Mouse (Mus musculus) G1E (cell line): ENCODE measurements around the gene Zcchc7. TPM values are rescaled to one million over a fixed set of nuclear protein-coding genes. Genes with fewer than 3 reads are reported as not detected.
"Not testable (repeated sequence)": the region's sequence is repeated elsewhere in the genome, so short reads cannot be mapped to it uniquely, and the experiment has no call there.

Experiments used
- ATAC-seq: 2 replicates; pipeline ENCODE4 v1.8.0; 2016; ENCODE audit warnings: mild to moderate bottlenecking; ENCODE audit not compliant: insufficient number of reproducible peaks, poor library complexity, low FRiP score, severe bottlenecking; ENCODE audit errors: extremely low read depth
- DNase-seq: peaks from one replicate; pipeline ENCODE4 v3.0.0; 2012; ENCODE audit warnings: low spot score
- H3K27me3 ChIP-seq: 2 replicates; pipeline ENCODE4 v1.6.1; 2012; ENCODE audit warnings: mild to moderate bottlenecking, low read length, inconsistent platforms; ENCODE audit not compliant: insufficient read depth
- H3K36me3 ChIP-seq: replicated peaks from 2 replicates; pipeline ENCODE3; 2012; ENCODE audit warnings: mild to moderate bottlenecking, inconsistent platforms
- H3K4me1 ChIP-seq: 2 replicates; pipeline ENCODE4 v1.6.1; 2012; ENCODE audit warnings: low read depth, low read length, inconsistent platforms, mixed read lengths; ENCODE audit not compliant: insufficient read depth
- H3K4me3 ChIP-seq: 2 replicates; pipeline ENCODE4 v1.5.1; 2012; ENCODE audit warnings: low read depth, mild to moderate bottlenecking, inconsistent platforms, low read length, moderate library complexity, mixed read lengths
- H3K9me3 ChIP-seq: replicated peaks from 2 replicates; pipeline ENCODE4 v1.6.1; 2012; ENCODE audit warnings: inconsistent platforms
- CTCF ChIP-seq: IDR thresholded peaks from 2 replicates; pipeline ENCODE4 v1.5.1; 2012; ENCODE audit warnings: low read depth, low read length, inconsistent platforms, mixed read lengths
- GATA1 ChIP-seq: IDR thresholded peaks from 2 replicates; pipeline ENCODE4 v1.6.1; 2012; ENCODE audit warnings: borderline replicate concordance, low read length, inconsistent platforms, mixed read lengths
- GATA2 ChIP-seq: IDR thresholded peaks from 2 replicates; pipeline ENCODE4 v1.6.1; 2012; ENCODE audit warnings: low read depth, low read length, inconsistent platforms, borderline replicate concordance
- POLR2AphosphoS5 ChIP-seq: IDR thresholded peaks from 2 replicates; pipeline ENCODE4 v1.6.1; 2012; ENCODE audit warnings: low read depth, low read length, inconsistent platforms; ENCODE audit not compliant: insufficient replicate concordance
- TAL1 ChIP-seq: conservative IDR thresholded peaks from 2 replicates; pipeline ENCODE4 v1.6.1; 2012; ENCODE audit warnings: low read depth, low read length, inconsistent platforms, mixed read lengths
- polyA plus RNA-seq: library from polyadenylated mRNA; stranded (reverse); fragments of >175 nt; gene quantifications from 2 replicates; pipeline ENCODE4 v1.2.3, GENCODE M21; 2012
- total RNA-seq, 2 experiments: library from RNA; stranded (forward) in 1 of 2; stranded (reverse) in 1 of 2; fragments of 200-1000 nt in 1 of 2; fragments of >200 nt in 1 of 2; fragmentation: Nextera tagmentation in 1 of 2; gene quantifications; 2 replicates each; pipeline ENCODE4 v1.2.3; 2014 to 2017

The Zcchc7 gene
- total and polyA plus RNA-seq, 3 experiments = 28.6 to 129 (median 61.3) TPM

GRCm38 (mm10) chr4:44756134-44756951 lies 666 bp downstream of the Zcchc7 start:
- no peak for TF ChIP-seq CTCF
- no peak for TF ChIP-seq GATA2
- TF ChIP-seq POLR2AphosphoS5 = no peak
- TF ChIP-seq GATA1 = no peak
- Histone ChIP-seq H3K4me1 (peaks cover 16% of the 10 kb centered on the region), H3K9me3 (no peaks in the 10 kb centered on the region), H3K4me3 (peak overlapping the region; percentile 100), H3K27me3 (peaks cover 10% of the 10 kb centered on the region), H3K36me3 (peaks cover 7% of the 10 kb centered on the region)
- peak; percentile 92 for ATAC-seq
- peak; percentile 82 for DNase-seq

- not testable (repeated sequence) for H3K9me3 ChIP-seq, H3K27me3 ChIP-seq, ATAC-seq, DNase-seq
- H3K4me3 ChIP-seq = peak overlapping the region; percentile 100
- peaks cover 15% of the 10 kb centered on the region for H3K36me3 ChIP-seq
- H3K4me1 ChIP-seq = peaks cover 16% of the 10 kb centered on the region
Measured at GRCm38 (mm10) chr4:44757131-44757530, 1.5 kb downstream of the Zcchc7 start.

GRCm38 (mm10) chr4:44774890-44775289 lies 19.2 kb downstream of the Zcchc7 start:
- H3K4me1 ChIP-seq = peaks cover 4% of the 10 kb centered on the region; the same call in 1 of the 2 replicates
- peaks cover 22% of the 10 kb centered on the region for H3K36me3 ChIP-seq
- no peak for TF ChIP-seq POLR2AphosphoS5
- H3K4me3 ChIP-seq = no peak overlapping the region
- ATAC-seq = no peak
- DNase-seq = no peak
- no peaks in the 10 kb centered on the region for H3K27me3 ChIP-seq
- no peaks in the 10 kb centered on the region for H3K9me3 ChIP-seq

- Histone ChIP-seq H3K9me3 (no peaks in the 10 kb centered on the region), H3K36me3 (peaks cover 14% of the 10 kb centered on the region), H3K27me3 (no peaks in the 10 kb centered on the region), H3K4me3 (no peak overlapping the region), H3K4me1 (peaks cover 11% of the 10 kb centered on the region)
- DNase-seq (no peak), ATAC-seq (no peak)
- TF ChIP-seq POLR2AphosphoS5 (no peak), GATA2 (no peak)
Measured at GRCm38 (mm10) chr4:44776651-44777050, 21.0 kb downstream of the Zcchc7 start.

- Histone ChIP-seq H3K4me1 (peaks cover 9% of the 10 kb centered on the region), H3K9me3 (no peaks in the 10 kb centered on the region), H3K36me3 (peaks cover 14% of the 10 kb centered on the region), H3K4me3 (no peak overlapping the region), H3K27me3 (no peaks in the 10 kb centered on the region)
- DNase-seq = no peak
- no peak for TF ChIP-seq POLR2AphosphoS5
- TF ChIP-seq GATA1 = no peak
- no peak for TF ChIP-seq TAL1
- no peak for TF ChIP-seq GATA2
- TF ChIP-seq CTCF = no peak
- no peak for ATAC-seq
Measured at GRCm38 (mm10) chr4:44777101-44777500, 21.4 kb downstream of the Zcchc7 start.

- peaks cover 15% of the 10 kb centered on the region for H3K36me3 ChIP-seq
- DNase-seq = no peak
- no peaks in the 10 kb centered on the region for H3K9me3 ChIP-seq
- TF ChIP-seq POLR2AphosphoS5 = no peak
- TF ChIP-seq GATA2 = no peak
- no peak for TF ChIP-seq GATA1
- ATAC-seq = no peak
- no peak overlapping the region for H3K4me3 ChIP-seq
- H3K27me3 ChIP-seq = no peaks in the 10 kb centered on the region
- peaks cover 9% of the 10 kb centered on the region for H3K4me1 ChIP-seq
Measured at GRCm38 (mm10) chr4:44777711-44778110, 22.0 kb downstream of the Zcchc7 start.

- peaks cover 9% of the 10 kb centered on the region for H3K4me1 ChIP-seq
- no peak for DNase-seq
- no peak for TF ChIP-seq GATA1
- TF ChIP-seq TAL1 = no peak
- TF ChIP-seq GATA2 = no peak
- TF ChIP-seq CTCF = no peak
- no peak for TF ChIP-seq POLR2AphosphoS5
Measured at GRCm38 (mm10) chr4:44778316-44778715, 22.6 kb downstream of the Zcchc7 start.

More at GRCm38 (mm10) chr4:44778316-44778715, 22.6 kb downstream of the Zcchc7 start:
- Histone ChIP-seq H3K36me3 (peaks cover 15% of the 10 kb centered on the region), H3K27me3 (no peaks in the 10 kb centered on the region), H3K9me3 (no peaks in the 10 kb centered on the region), H3K4me3 (no peak overlapping the region)
- ATAC-seq = no peak
